Mouse (Mus musculus) layer of hippocampus, adult 9-10 months (tissue): ENCODE measurements around the gene Crygs.
A peak's percentile ranks its signal among the peaks of the same experiment; 100 is the strongest.
"Not testable (repeated sequence)": the region's sequence is repeated elsewhere in the genome, so short reads cannot be mapped to it uniquely, and the experiment has no call there.

Experiments used
- DNase-seq: peaks from one replicate; pipeline ENCODE4 v3.0.0; 2022; ENCODE audit warnings: low spot score

Gene Crygs

DNA sequence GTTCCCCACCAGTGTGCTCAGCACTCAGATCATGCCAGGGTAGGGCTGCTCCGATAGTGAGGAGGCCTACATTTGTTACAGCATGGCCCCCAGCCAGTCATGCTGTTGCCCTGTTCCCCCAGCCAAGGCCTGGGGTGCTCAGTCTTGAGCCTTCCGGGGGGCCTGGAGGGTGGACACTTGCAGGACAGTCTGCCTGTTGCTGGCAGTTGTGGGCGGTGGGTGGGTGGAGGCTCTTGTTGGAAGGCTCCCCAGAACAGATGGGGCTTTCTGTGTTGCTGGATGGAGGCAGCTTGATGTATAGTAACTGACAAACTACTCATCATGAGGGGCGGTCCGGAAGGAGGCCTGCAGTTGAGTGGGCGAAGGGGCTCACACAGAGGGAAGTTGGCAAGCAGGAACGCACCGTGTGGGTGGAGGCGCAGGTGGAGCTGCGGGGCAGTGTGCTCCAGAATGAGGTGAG, 21.4 kb downstream of the Crygs start:
- peak; percentile 63 for DNase-seq

- DNase-seq: no peak
Measured at GRCm38 (mm10) chr16:22782686-22783085, 28.7 kb downstream of the Crygs start.

DNA sequence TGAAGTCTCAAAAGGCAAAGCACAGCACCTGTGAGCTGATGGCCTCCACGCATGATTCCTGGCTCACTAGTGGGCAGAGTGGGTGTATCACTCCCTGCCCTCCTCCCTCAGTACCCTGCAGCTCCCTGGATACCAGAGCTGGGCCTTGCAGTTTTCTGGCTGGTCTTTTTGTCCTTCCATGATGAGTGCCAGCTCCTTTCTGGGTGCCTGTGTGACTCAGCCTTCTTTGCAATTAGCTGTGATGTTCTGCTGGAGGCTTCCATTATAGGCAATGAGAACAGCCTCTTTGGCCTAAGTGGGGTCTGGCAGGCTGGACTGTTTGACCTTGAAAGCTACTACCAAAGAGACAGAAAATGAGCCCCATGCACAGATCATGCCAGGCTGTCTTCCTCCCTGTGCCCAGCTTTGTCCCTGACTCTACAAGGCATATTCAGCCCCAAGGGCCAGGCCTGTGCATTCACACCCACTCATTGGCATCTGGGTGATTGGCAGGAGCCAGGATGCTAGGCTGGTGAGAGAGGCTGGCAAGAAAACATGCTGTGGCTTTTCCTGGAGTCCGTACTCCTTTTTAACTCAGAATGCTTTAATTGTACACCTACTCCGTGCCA, 32.0 kb downstream of the Crygs start:
- no peak for DNase-seq

DNA sequence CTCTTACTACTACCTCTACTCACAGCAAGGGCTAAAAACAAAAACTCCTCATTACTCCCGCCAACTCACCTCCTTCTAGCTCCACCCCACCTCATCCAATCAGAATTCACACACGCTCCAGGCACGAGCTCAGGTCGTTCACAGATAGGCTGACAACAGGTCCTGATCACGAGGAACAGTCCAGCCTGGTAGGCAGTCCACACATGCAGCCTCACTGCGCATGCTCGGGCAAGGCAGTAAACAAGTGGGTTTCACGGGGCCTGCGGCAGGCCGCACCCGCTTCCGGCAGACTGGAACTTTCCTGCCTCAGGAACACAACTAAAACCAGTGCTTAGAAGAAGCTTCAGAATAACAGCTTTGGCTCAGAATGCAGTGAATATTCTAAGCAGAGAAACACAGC, 33.1 kb downstream of the Crygs start:
- DNase-seq: not testable (repeated sequence)

GRCm38 (mm10) chr16:22775471-22775985, 35.8 kb downstream of the Crygs start:
- DNase-seq: no peak

- no peak for DNase-seq
Measured at GRCm38 (mm10) chr16:22768661-22769060, 42.7 kb downstream of the Crygs start.

- no peak for DNase-seq
Measured at GRCm38 (mm10) chr16:22767405-22767804, 44.0 kb downstream of the Crygs start.

DNA sequence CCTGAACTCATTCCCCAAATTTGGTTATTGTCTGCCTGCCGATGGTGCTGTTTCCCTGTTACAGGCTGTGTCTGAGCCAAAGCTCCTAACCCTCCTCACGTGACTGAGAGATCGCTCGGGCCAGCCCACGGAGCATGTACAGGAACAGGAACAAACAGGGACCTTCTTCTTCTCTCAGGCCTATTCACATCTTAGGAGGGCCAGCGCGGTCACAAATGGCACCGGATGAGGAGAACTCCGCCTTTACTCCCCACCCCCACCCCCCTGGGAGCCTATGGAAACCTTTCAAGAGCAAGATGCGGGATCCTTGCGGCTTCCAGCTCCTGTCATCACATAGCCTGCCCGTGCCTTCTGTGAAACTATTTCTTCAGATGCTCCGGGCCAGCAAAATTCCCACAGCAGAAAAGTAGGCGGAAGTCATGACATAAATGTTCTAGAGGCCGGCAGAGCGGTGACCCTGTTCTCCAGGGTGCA, 44.6 kb downstream of the Crygs start:
- DNase-seq: no peak

DNA sequence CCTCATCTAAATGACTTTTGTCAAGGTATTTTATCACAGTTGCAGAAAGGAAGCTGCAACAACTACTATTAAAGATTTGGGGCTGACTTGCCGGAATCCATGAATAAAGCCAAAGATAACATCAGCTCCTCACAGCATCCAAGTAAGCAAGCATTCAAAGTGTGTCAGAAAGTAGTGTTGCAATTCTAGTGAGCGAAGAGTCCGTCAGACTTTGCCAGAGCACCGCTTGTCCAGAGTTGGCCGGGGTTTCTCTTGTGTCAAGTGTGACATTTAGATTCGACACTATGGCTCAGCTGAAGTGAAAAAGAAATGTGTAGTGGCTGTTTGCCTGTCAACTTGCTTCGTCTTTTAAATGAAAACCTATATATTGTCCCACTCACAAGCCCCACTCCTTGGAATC, 45.8 kb downstream of the Crygs start:
- no peak for DNase-seq
